Mouse (Mus musculus): ENCODE results near the gene Nr2f1. TPM values are rescaled to one million over a fixed set of nuclear protein-coding genes. Genes with fewer than 3 reads are reported as not detected.

Gene Nr2f1
- polyA plus RNA-seq, 1 experiment from 2014 or later: 62.3 TPM

DNA sequence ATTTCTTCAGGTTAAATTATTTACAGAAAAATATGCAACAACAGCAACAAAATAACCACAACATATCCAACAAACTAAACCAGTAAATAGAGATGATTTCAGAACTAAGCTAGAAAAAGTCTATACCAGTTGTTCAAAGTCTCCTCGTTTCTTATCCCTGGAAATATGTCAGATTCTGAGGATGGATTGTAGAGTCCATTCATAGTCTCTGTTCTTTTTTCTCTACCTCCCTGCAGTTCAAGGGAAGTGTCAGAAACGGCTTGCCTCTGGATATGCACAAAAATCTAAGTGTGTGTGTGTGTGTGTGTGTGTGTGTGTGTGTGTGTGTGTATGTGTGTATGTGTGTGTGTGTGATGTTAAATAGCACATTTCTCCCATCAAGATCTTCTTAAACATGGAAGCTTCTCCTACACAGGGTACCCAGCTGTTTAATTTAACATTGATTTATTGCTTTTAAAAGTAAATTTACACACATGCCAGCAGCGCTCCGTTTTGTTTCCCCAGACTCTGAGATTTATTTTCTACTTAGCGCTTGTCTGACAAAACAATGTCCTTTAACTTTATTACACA lies 22.1 kb downstream of the Nr2f1 start:
- peaks cover 17% of the 10 kb centered on the region; the same call in 1 of the 2 replicates for H3K4me1 ChIP-seq
- H3K9me3 ChIP-seq: no peaks in the 10 kb centered on the region
- peaks cover 44% of the 10 kb centered on the region for H3K27me3 ChIP-seq
- H3K4me2 ChIP-seq (replicated peaks): peak overlapping the region; percentile 63
- ATAC-seq (ENCODE audit: low FRiP score, low read depth): no peak
- H3K36me3 ChIP-seq: no peaks in the 10 kb centered on the region
- WGBS: 16% methylated on average over 5 of the region's 5 CpGs
- H3K27ac ChIP-seq (replicated peaks): peak overlapping the region; percentile 96
- H3K9ac ChIP-seq (replicated peaks): peak overlapping the region; percentile 78
- peak overlapping the region; percentile 50 for H3K4me3 ChIP-seq

DNA sequence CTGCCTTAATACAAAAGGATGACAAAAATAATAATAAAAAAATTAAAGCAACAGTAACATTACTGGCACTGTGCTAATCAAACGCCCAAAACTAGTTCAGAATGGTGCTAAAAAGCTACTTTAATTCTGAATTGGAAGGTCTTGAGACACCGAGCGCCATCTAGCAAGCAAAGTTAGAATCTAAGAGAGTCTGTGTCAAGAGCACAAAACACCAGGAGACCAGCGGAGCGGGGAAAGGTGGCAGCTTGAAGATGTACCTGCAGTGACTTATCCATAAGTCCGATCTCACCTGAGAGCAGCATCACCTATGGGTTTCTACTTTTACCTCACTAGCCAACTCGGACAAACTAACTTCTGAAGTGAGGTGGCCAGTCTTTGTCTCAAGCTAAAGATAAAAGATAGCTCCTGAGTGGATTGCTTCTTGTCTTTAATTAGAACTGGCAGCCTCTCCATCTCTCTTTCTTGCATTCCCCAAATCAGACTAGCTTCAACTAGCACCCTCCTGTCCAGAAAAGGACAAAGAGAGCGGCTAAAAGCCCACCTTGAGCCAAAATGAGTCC lies 23.7 kb downstream of the Nr2f1 start:
- H3K4me1 ChIP-seq: peaks cover 16% of the 10 kb centered on the region; the same call in 1 of the 2 replicates
- peak overlapping the region; percentile 47 for H3K4me2 ChIP-seq (replicated peaks)
- H3K27me3 ChIP-seq: peaks cover 44% of the 10 kb centered on the region
- H3K4me3 ChIP-seq: peak overlapping the region; percentile 39
- H3K36me3 ChIP-seq: no peaks in the 10 kb centered on the region
- ATAC-seq (ENCODE audit: low FRiP score, low read depth): no peak
- H3K27ac ChIP-seq (replicated peaks): peak overlapping the region; percentile 80
- H3K9ac ChIP-seq (replicated peaks): peak overlapping the region; percentile 59
- under 1% methylated on average over 8 of the region's 8 CpGs for WGBS
- no peaks in the 10 kb centered on the region for H3K9me3 ChIP-seq

DNA sequence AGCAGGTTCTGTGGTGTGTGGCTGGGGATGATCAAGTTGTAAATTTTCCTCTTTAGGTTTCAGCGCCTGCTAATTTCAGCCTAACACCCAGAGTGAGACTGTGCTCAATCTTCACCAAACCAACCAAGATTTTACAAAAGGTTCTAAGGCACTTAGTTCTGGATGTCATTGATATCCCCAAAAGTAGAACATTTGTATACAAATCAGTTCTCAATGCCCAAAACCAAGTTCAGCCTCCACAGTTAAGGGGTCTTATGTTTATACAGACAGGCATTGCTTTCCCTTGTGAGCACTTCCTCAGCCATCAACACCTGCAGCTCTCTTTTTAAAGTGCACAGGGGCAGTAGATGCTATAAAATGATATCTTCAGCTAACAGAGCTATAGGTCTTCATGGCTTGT lies 24.7 kb downstream of the Nr2f1 start:
- Histone ChIP-seq H3K27ac (replicated peaks) (no peak overlapping the region; the same call in 1 of the 2 replicates), H3K9me3 (no peaks in the 10 kb centered on the region), H3K4me2 (replicated peaks) (peak overlapping the region; percentile 47), H3K36me3 (no peaks in the 10 kb centered on the region), H3K27me3 (peaks cover 49% of the 10 kb centered on the region), H3K9ac (replicated peaks) (no peak overlapping the region; the same call in 1 of the 2 replicates), H3K4me3 (peak overlapping the region; percentile 23; the same call in 1 of the 2 replicates), H3K4me1 (peaks cover 15% of the 10 kb centered on the region; the same call in 1 of the 2 replicates)
- ATAC-seq (ENCODE audit: low FRiP score, low read depth): no peak
- WGBS: 19% methylated on average over 1 of the region's 1 CpGs

DNA sequence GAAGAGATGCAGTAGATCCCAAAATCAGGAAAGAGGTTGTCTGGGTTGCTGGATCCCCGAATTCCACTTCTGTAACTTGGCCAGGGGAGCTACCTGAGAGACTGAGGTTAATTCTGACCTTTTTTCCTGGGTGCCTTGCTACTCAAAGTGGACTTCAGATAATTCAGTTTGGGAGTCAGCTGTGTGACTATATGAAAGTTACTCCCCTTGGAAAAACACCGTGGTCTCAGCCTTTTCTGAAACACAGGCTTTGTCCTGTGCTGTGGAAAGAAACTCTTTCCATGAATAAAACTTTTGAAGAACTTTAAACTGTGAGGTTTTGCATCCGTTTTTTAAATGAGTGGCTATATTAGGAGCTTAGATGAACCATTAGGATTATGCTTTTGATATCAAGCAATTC lies 25.4 kb downstream of the Nr2f1 start:
- peaks cover 48% of the 10 kb centered on the region for H3K27me3 ChIP-seq
- H3K4me1 ChIP-seq: peaks cover 10% of the 10 kb centered on the region; the same call in 1 of the 2 replicates
- no peak overlapping the region; the same call in 1 of the 2 replicates for H3K27ac ChIP-seq (replicated peaks)
- H3K9me3 ChIP-seq: no peaks in the 10 kb centered on the region
- H3K4me3 ChIP-seq: peak overlapping the region; percentile 4; the same call in 1 of the 2 replicates
- ATAC-seq (ENCODE audit: low FRiP score, low read depth): no peak
- 4% methylated on average over 3 of the region's 3 CpGs for WGBS
- 0 out of 2 replicates have a peak overlapping the region, but pooled peaks have one; percentile 24 for H3K9ac ChIP-seq (replicated peaks)
- peak overlapping the region; percentile 47 for H3K4me2 ChIP-seq (replicated peaks)
- no peaks in the 10 kb centered on the region for H3K36me3 ChIP-seq

DNA sequence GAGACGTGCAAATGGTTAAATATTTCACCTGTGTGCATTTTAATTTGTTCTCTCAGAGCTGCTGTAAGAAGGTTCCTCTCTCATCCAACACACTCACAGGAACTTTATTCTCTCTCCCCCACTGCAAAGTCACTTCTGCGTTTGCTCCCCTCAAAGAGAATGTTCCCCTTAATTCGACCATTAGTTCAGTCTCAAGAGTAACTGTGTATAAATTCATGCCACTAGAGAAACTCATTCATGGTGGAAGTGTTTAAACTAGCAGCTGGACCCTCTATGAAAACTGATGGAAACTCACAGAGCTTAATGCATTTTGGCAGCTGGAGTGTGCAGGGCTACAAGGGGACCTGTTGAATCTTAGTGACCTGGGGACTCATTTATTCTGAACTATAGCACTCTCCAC lies 26.7 kb downstream of the Nr2f1 start:
- WGBS: under 1% methylated on average over 3 of the region's 3 CpGs
- no peak for ATAC-seq (ENCODE audit: low FRiP score, low read depth)
- Histone ChIP-seq H3K27ac (replicated peaks) (peak overlapping the region; percentile 84), H3K4me2 (replicated peaks) (peak overlapping the region; percentile 47), H3K27me3 (peaks cover 46% of the 10 kb centered on the region), H3K4me1 (peaks cover 9% of the 10 kb centered on the region; the same call in 1 of the 2 replicates), H3K4me3 (peak overlapping the region; percentile 30; the same call in 1 of the 2 replicates), H3K36me3 (no peaks in the 10 kb centered on the region), H3K9me3 (no peaks in the 10 kb centered on the region), H3K9ac (replicated peaks) (peak overlapping the region; percentile 46)

DNA sequence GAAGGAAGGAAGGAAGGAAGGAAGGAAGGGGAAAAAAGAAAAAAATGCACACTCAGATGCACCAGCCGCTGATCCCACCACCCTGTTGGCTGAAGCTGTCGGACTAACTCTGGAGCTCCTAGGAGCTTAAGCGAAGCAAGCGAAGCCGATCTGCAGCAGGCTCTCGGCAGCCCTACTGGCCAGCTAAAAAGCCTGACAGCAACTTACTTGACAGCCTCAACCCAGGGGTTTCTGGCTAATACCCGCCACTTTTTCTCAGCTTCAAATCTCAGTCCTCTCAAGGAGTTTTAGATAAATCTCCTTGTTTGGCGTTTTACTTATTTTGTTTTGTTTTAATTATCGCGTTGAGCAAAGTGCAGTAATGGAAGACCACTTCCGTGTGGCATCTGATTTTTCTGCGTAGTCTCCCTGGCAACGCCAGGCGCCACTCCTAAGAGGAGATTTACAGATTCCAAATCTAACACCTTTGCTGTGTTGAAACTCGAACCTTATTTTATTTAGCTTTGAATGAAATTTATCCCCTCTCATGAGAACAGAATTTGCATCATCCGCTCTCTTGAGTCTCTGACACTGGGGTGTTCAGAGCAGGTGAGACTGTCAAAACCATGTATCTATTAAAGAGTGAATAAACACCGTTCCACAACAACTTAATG lies 27.4 kb downstream of the Nr2f1 start:
- Histone ChIP-seq H3K27me3 (peaks cover 54% of the 10 kb centered on the region), H3K27ac (replicated peaks) (peak overlapping the region; percentile 84), H3K9me3 (no peaks in the 10 kb centered on the region), H3K4me2 (replicated peaks) (peak overlapping the region; percentile 47), H3K36me3 (no peaks in the 10 kb centered on the region), H3K4me1 (peaks cover 9% of the 10 kb centered on the region; the same call in 1 of the 2 replicates), H3K4me3 (peak overlapping the region; percentile 30), H3K9ac (replicated peaks) (peak overlapping the region; percentile 46)
- 2% methylated on average over 17 of the region's 17 CpGs for WGBS
- ATAC-seq (ENCODE audit: low FRiP score, low read depth): 0 out of 2 replicates have a peak, but pooled peaks have one; percentile 51

DNA sequence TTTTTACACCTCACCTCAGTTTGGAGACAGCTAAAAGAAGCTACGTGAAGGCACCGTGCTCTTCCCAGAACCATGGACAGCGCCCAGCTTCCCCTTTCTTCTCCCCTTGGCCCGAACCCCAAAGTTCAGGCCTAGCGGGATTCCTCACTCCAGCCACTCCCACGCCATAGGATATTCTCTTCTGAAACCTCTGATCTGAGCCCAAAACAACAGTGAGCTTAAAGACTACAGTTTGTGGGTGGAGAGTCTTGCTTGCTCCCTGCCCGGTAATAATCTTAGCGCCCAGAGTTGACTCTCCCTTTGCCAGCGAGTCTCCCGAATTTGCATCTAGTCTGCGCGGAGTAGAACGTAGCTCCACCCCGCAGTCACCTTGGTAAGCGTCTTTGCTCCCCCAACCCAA lies 28.2 kb downstream of the Nr2f1 start:
- WGBS: 1% methylated on average over 15 of the region's 15 CpGs
- Histone ChIP-seq H3K4me2 (replicated peaks) (peak overlapping the region; percentile 47), H3K9me3 (no peaks in the 10 kb centered on the region), H3K9ac (replicated peaks) (peak overlapping the region; percentile 46), H3K36me3 (no peaks in the 10 kb centered on the region), H3K27me3 (peaks cover 55% of the 10 kb centered on the region), H3K4me3 (peak overlapping the region; percentile 30), H3K4me1 (peaks cover 9% of the 10 kb centered on the region; the same call in 1 of the 2 replicates), H3K27ac (replicated peaks) (peak overlapping the region; percentile 84)
- ATAC-seq (ENCODE audit: low FRiP score, low read depth): peak; percentile 44; the same call in 1 of the 2 replicates

DNA sequence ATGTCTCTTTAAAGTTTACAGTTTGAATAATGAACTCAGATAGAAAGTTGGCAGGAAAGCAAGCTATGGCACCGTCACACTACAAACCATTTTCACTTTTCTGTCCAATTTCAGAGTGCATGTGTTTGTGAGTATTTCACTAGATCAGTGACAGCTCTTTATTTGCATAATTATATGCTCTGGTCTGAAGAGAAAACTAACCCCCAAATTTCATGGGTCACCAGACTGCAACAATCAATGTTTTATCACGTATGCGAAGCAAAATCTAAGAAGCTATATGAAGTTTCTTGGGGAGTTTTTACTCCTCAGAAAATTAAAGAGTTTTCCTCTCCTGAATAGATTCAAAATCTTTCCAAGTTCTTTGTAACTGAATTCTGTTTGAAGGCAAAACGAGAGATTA lies 31.4 kb downstream of the Nr2f1 start:
- no peaks in the 10 kb centered on the region for H3K9me3 ChIP-seq
- WGBS: 13% methylated on average over 4 of the region's 4 CpGs
- no peak for ATAC-seq (ENCODE audit: low FRiP score, low read depth)
- peaks cover 52% of the 10 kb centered on the region for H3K27me3 ChIP-seq
- peak overlapping the region; percentile 77 for H3K27ac ChIP-seq (replicated peaks)
- H3K4me1 ChIP-seq: 0 out of 2 replicates have a peak, but pooled peaks cover 14% of the 10 kb centered on the region
- H3K4me3 ChIP-seq: no peak overlapping the region
- H3K4me2 ChIP-seq (replicated peaks): no peak overlapping the region; the same call in 1 of the 2 replicates
- no peaks in the 10 kb centered on the region for H3K36me3 ChIP-seq
- no peak overlapping the region for H3K9ac ChIP-seq (replicated peaks)

DNA sequence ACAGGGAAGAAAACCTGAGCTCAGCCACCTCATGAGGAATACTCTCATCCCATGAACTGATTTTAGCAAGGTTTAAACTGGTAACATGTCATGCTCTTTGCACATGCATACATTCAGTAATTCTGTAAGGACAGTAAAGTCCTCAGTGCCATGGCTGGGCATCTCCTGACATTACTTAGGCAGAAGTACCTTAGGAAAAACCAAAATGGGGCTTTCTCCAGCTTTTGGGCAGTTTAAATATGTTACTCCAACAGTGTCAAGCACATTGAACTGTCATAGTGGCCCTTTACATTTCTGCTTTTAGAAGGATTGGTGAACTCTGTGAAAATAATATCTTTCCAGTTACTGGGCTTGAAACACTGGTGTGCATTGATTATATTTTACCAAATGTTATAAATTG lies 34.6 kb downstream of the Nr2f1 start:
- Histone ChIP-seq H3K4me1 (peaks cover 20% of the 10 kb centered on the region), H3K4me2 (replicated peaks) (peak overlapping the region; percentile 80), H3K9me3 (no peaks in the 10 kb centered on the region), H3K4me3 (peak overlapping the region; percentile 67), H3K36me3 (no peaks in the 10 kb centered on the region), H3K27ac (replicated peaks) (0 out of 2 replicates have a peak overlapping the region, but pooled peaks have one; percentile 97), H3K27me3 (peaks cover 34% of the 10 kb centered on the region), H3K9ac (replicated peaks) (peak overlapping the region; percentile 87; the same call in 1 of the 2 replicates)
- ATAC-seq (ENCODE audit: low FRiP score, low read depth): no peak

DNA sequence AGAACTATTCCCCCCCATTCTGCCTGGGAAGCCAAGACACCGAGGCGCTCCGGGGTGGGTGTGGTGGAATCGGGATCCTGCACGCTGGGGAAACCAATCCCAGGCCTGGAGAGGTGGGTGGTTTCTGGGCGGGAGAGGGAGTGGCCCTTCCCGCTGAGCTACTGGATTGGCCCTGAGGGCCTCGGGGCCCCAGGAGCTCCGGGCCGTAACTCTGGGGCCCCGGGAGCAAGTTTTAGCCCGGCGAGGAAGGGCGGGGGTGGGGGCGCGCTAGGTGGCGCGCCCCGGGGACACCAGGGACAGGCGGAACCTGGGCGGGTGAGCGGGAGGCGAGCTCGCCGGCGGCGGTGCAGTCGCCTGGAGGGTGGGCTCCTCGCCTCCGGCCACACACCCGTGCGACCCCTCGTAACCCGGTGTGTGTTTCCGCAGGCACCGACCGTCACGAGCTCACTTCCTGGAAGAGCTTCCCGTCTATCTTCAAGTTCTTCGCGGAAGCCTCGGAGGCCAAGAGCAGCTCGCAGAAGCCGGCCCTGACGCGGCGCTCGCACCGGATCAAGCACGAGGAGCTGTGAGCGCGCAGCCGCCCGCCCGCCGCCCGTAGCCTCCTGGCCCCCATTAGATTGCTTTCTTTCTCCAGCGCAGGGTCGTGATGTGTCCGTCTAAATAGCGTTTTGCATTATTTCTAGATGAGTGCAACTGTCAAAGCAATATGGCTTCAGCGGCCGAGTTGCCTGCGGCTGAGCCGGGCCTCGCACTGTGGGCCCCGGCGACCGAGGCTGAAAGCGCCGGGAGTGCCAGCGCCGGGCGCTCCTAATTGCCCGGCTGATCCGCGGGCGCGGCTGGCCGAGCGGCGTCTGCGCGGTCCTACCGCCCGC lies 36.2 kb downstream of the Nr2f1 start:
- no peaks in the 10 kb centered on the region for H3K36me3 ChIP-seq
- H3K27ac ChIP-seq (replicated peaks): peak overlapping the region; percentile 97
- H3K4me2 ChIP-seq (replicated peaks): peak overlapping the region; percentile 80
- H3K9ac ChIP-seq (replicated peaks): peak overlapping the region; percentile 87
- peak overlapping the region; percentile 67 for H3K4me3 ChIP-seq
- H3K27me3 ChIP-seq: peaks cover 27% of the 10 kb centered on the region
- no peaks in the 10 kb centered on the region for H3K9me3 ChIP-seq
- H3K4me1 ChIP-seq: peaks cover 20% of the 10 kb centered on the region
- under 1% methylated on average over 73 of the region's 86 CpGs for WGBS
- peak; percentile 91 for ATAC-seq (ENCODE audit: low FRiP score, low read depth)

DNA sequence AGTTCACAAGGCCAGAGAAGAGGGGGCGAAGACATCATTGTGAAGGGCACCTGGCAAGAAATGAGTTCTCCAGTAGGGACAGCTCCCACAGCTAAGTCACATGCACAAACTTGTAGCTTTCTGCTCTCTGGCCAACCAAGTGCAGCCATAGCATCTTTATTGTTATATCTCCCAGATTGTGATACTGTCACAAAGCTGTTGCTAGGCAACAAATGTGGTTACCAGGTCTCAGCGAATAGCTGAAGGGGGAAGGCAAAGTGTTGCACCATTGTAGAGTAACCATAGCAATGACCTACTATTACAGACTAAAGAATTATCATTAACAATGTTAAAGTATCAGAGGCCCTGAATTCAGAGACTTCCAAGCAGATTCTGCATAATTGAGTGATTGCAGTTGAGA lies 37.4 kb downstream of the Nr2f1 start:
- H3K27ac ChIP-seq (replicated peaks): peak overlapping the region; percentile 49; the same call in 1 of the 2 replicates
- H3K27me3 ChIP-seq: peaks cover 17% of the 10 kb centered on the region
- ATAC-seq (ENCODE audit: low FRiP score, low read depth): peak; percentile 64
- no peaks in the 10 kb centered on the region for H3K9me3 ChIP-seq
- H3K4me2 ChIP-seq (replicated peaks): 0 out of 2 replicates have a peak overlapping the region, but pooled peaks have one; percentile 18
- H3K9ac ChIP-seq (replicated peaks): no peak overlapping the region
- peaks cover 20% of the 10 kb centered on the region for H3K4me1 ChIP-seq
- no peaks in the 10 kb centered on the region for H3K36me3 ChIP-seq
- WGBS: 27% methylated on average over 2 of the region's 2 CpGs
- H3K4me3 ChIP-seq: no peak overlapping the region

Measured in midbrain, embryonic 12.5 days (tissue).